In the genomic region with DNA sequence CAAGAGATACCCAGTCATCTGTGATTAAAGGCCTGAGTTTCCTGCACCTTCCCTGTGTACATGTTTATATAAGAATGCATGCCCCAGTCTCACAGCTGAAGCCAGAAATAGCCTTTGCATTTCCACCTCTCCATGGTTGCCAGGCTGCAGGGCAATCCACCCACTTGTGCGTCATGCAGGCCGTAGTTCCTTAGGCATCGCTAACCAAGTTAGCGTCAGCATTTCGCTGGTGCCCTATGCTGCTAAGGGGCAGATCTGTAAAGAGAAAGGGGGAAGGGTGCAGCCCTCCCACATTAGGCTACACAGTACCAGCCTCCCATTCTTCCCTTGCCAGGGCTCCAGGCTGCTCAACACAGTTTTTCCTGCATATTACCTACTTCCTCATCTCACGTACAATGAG, we compare ENCODE assay signal across 10 mouse cellular contexts.
DNase-seq lines count a peak whose midpoint lies in the region; ATAC-seq lines count a peak whose summit lies in the region.
"Had no signal": no experiment of that assay in that cellular context is flagged by ENCODE, and none has a peak within 500 bp of the region (broad histone marks: within the 10 kb centered on the region; RNA-seq: fewer than 3 reads in every experiment).

No protein-coding gene starts in this region.

- 53% methylated on average over 6 of the region's 6 CpGs for WGBS in heart, embryonic 16.5 days

- peak overlapping the region; percentile 17; the same call in 1 of the 2 replicates for H3K4me2 ChIP-seq in heart, embryonic 16.5 days (ENCODE audit: low read depth, low read length)
- H3K4me2 ChIP-seq: forebrain, embryonic 15.5 days; limb, embryonic 12.5 days had no signal

- intact Hi-C loops in left cerebral cortex, postnatal 4 days (cut with DNase I): no loop called here

- H3K4me1 ChIP-seq in heart, embryonic 16.5 days (ENCODE audit: control insufficient read depth, insufficient read depth, low read length): no peaks in the 10 kb centered on the region
- H3K4me1 ChIP-seq: forebrain, embryonic 15.5 days; limb, embryonic 12.5 days had no signal

- peak; percentile 28 for DNase-seq in left cerebral cortex, adult 11 months (ENCODE audit: low spot score)
- DNase-seq in left cerebral cortex, postnatal 4 days: no peak
- peak; percentile 15 to 20 for DNase-seq in frontal cortex, postnatal 10 days (ENCODE audit: low spot score in 2 of 2)
- peak; percentile 41 to 52 for DNase-seq in right cerebral cortex, postnatal 10 days (ENCODE audit: low spot score in 2 of 2)
- DNase-seq in gastrocnemius, adult 8-10 months (ENCODE audit: low spot score in 2 of 2): no peak

- H3K9me3 ChIP-seq in heart, embryonic 16.5 days (replicated peaks; ENCODE audit: control insufficient read depth, low read length): no peaks in the 10 kb centered on the region
- H3K9me3 ChIP-seq: forebrain, embryonic 15.5 days; limb, embryonic 12.5 days had no signal

- no peak overlapping the region for H3K9ac ChIP-seq in heart, embryonic 16.5 days (ENCODE audit: low read length)
- H3K9ac ChIP-seq: forebrain, embryonic 15.5 days; limb, embryonic 12.5 days had no signal

- H3K36me3 ChIP-seq in heart, embryonic 16.5 days (ENCODE audit: control insufficient read depth, insufficient read depth): no peaks in the 10 kb centered on the region
- H3K36me3 ChIP-seq: forebrain, embryonic 15.5 days; limb, embryonic 12.5 days had no signal

- no peak; the same call in 1 of the 2 replicates for ATAC-seq in heart, embryonic 16.5 days (replicated peaks; ENCODE audit: extremely low read depth, insufficient read depth, low FRiP score)
- no peak for ATAC-seq in megakaryocyte-erythroid progenitor cell, adult 5-6 weeks (replicated peaks; ENCODE audit: low FRiP score, low TSS enrichment, poor library complexity, severe bottlenecking)
- ATAC-seq: forebrain, embryonic 15.5 days; intestine, embryonic 16.5 days had no signal

- H3K27me3 ChIP-seq in heart, embryonic 16.5 days (ENCODE audit: control insufficient read depth, insufficient read depth, low read length): no peaks in the 10 kb centered on the region
- H3K27me3 ChIP-seq: forebrain, embryonic 15.5 days; limb, embryonic 12.5 days had no signal

- no peak overlapping the region for H3K4me3 ChIP-seq in heart, embryonic 16.5 days (ENCODE audit: low read length)
- H3K4me3 ChIP-seq: forebrain, embryonic 15.5 days; limb, embryonic 12.5 days had no signal

- no peak overlapping the region for H3K27ac ChIP-seq in heart, embryonic 16.5 days (ENCODE audit: low read length)
- H3K27ac ChIP-seq: forebrain, embryonic 15.5 days; limb, embryonic 12.5 days had no signal

Comparison
In these comparisons a context has a peak if more than half of its experiments do, and no peak if none do; other contexts are left out.
1. DNase-seq: peak in left cerebral cortex, adult 11 months (single experiment), frontal cortex, postnatal 10 days (2 of 2) and right cerebral cortex, postnatal 10 days (2 of 2); none in left cerebral cortex, postnatal 4 days (single experiment) and gastrocnemius, adult 8-10 months (0 of 2).